Mouse (Mus musculus): ENCODE measurements around the gene Sox2. TPM values are rescaled to one million over a fixed set of nuclear protein-coding genes. Genes with fewer than 3 reads are reported as not detected.

Gene Sox2
- polyA plus RNA-seq, 1 experiment from 2014 or later: not detected

- Histone ChIP-seq H3K27ac (ENCODE audit: low read depth) (no peak overlapping the region), H3K4me3 (ENCODE audit: low read depth, low read length) (no peak overlapping the region), H3K4me1 (ENCODE audit: insufficient read depth) (peaks cover 7% of the 10 kb centered on the region; the same call in 1 of the 2 replicates), H3K36me3 (replicated peaks; ENCODE audit: insufficient read depth, low read length) (no peaks in the 10 kb centered on the region), H3K9me3 (ENCODE audit: low read length) (no peaks in the 10 kb centered on the region), H3K9ac (replicated peaks) (no peak overlapping the region), H3K27me3 (ENCODE audit: insufficient read depth, low read length) (peaks cover 91% of the 10 kb centered on the region), H3K4me2 (ENCODE audit: low read depth, low read length) (no peak overlapping the region)
- no peak for ATAC-seq
- TF ChIP-seq CTCF (IDR thresholded peaks at IDR 0.05; ENCODE audit: low read depth) (no peak), EP300 (IDR thresholded peaks at IDR 0.05; ENCODE audit: low read depth) (no peak)
- no peak for DNase-seq
- WGBS (ENCODE audit: insufficient replicate concordance): 5% methylated on average over 19 of the region's 19 CpGs
These were observed 1.9 kb upstream of the Sox2 start for GRCm38 (mm10) chr3:34648105-34648832.

DNA sequence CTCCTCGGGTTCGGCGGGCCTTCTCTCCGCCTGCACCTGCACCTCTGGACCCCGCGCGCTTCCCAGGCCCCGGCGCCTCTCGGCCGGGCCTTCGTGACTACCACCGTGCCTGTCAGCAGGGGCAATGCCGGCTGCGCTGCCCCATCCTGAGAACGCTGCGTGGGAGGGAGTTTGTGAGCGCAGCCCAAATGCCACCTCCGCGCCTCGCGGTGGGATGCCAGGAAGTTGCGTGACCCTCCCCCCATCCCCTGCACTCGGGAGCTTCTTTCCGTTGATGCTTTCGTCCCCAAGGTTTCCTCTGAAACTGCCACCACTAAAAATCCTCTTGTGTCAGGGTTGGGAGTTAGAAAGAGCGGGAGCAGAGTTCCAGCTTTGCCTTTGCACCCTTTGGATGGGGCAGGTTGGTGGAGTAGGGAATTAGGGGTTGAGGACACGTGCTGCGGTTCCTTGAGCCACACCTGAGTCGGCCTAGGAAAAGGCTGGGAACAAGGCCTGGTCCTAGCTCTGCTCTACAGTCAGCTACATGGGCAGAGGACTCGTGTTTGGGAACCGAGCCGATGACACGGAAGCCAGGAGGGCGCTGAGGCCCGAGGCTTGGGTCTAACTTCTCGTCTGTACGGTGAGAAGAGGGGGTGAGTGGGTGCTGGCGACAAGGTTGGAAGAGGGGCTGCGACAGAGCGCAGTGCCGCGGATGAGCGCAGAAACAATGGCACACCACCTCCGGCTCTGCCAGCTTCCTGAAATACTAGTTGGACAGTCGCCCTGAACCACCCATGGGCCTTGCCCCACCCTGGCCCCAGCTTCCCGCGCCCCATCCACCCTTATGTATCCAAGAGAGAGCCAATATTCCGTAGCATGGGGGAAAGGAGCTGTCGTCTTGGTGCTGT is 1.1 kb upstream of the Sox2 start:
- DNase-seq (no peak), ATAC-seq (peak; percentile 38; the same call in 1 of the 2 replicates)
- H3K9ac ChIP-seq (replicated peaks): no peak overlapping the region
- WGBS (ENCODE audit: insufficient replicate concordance): 2% methylated on average over 44 of the region's 50 CpGs
- H3K4me1 ChIP-seq (ENCODE audit: insufficient read depth): peaks cover 7% of the 10 kb centered on the region; the same call in 1 of the 2 replicates
- H3K4me2 ChIP-seq (ENCODE audit: low read depth, low read length): peak overlapping the region; percentile 52
- H3K9me3 ChIP-seq (ENCODE audit: low read length): no peaks in the 10 kb centered on the region
- no peak overlapping the region for H3K27ac ChIP-seq (ENCODE audit: low read depth)
- peaks cover 92% of the 10 kb centered on the region for H3K27me3 ChIP-seq (ENCODE audit: insufficient read depth, low read length)
- no peak for TF ChIP-seq CTCF (IDR thresholded peaks at IDR 0.05; ENCODE audit: low read depth)
- no peak for TF ChIP-seq EP300 (IDR thresholded peaks at IDR 0.05; ENCODE audit: low read depth)
- peak overlapping the region; percentile 35 for H3K4me3 ChIP-seq (ENCODE audit: low read depth, low read length)
- no peaks in the 10 kb centered on the region for H3K36me3 ChIP-seq (replicated peaks; ENCODE audit: insufficient read depth, low read length)

- H3K4me2 ChIP-seq (ENCODE audit: low read depth, low read length): peak overlapping the region; percentile 52; the same call in 1 of the 2 replicates
- WGBS (ENCODE audit: insufficient replicate concordance): 3% methylated on average over 65 of the region's 67 CpGs
- ATAC-seq (no peak), DNase-seq (peak; percentile 34)
- TF ChIP-seq CTCF (IDR thresholded peaks at IDR 0.05; ENCODE audit: low read depth) (no peak), EP300 (IDR thresholded peaks at IDR 0.05; ENCODE audit: low read depth) (no peak)
- peaks cover 93% of the 10 kb centered on the region for H3K27me3 ChIP-seq (ENCODE audit: insufficient read depth, low read length)
- no peaks in the 10 kb centered on the region for H3K36me3 ChIP-seq (replicated peaks; ENCODE audit: insufficient read depth, low read length)
- H3K4me1 ChIP-seq (ENCODE audit: insufficient read depth): peaks cover 7% of the 10 kb centered on the region; the same call in 1 of the 2 replicates
- H3K27ac ChIP-seq (ENCODE audit: low read depth): no peak overlapping the region
- H3K9me3 ChIP-seq (ENCODE audit: low read length): no peaks in the 10 kb centered on the region
- H3K9ac ChIP-seq (replicated peaks): no peak overlapping the region
- peak overlapping the region; percentile 35; the same call in 1 of the 2 replicates for H3K4me3 ChIP-seq (ENCODE audit: low read depth, low read length)
These were observed 586 bp downstream of the Sox2 start for GRCm38 (mm10) chr3:34650621-34651361.

GRCm38 (mm10) chr3:34651486-34652170 is 1.4 kb downstream of the Sox2 start:
- no peak overlapping the region for H3K27ac ChIP-seq (ENCODE audit: low read depth)
- WGBS (ENCODE audit: insufficient replicate concordance): 4% methylated on average over 26 of the region's 26 CpGs
- H3K9ac ChIP-seq (replicated peaks): no peak overlapping the region
- peaks cover 7% of the 10 kb centered on the region; the same call in 1 of the 2 replicates for H3K4me1 ChIP-seq (ENCODE audit: insufficient read depth)
- TF ChIP-seq CTCF (IDR thresholded peaks at IDR 0.05; ENCODE audit: low read depth) (no peak), EP300 (IDR thresholded peaks at IDR 0.05; ENCODE audit: low read depth) (no peak)
- no peak overlapping the region for H3K4me3 ChIP-seq (ENCODE audit: low read depth, low read length)
- H3K4me2 ChIP-seq (ENCODE audit: low read depth, low read length): no peak overlapping the region
- H3K9me3 ChIP-seq (ENCODE audit: low read length): no peaks in the 10 kb centered on the region
- peaks cover 94% of the 10 kb centered on the region for H3K27me3 ChIP-seq (ENCODE audit: insufficient read depth, low read length)
- DNase-seq: no peak
- H3K36me3 ChIP-seq (replicated peaks; ENCODE audit: insufficient read depth, low read length): no peaks in the 10 kb centered on the region
- ATAC-seq: no peak

GRCm38 (mm10) chr3:34652616-34653015 is 2.4 kb downstream of the Sox2 start:
- no peak for DNase-seq
- TF ChIP-seq EP300 (IDR thresholded peaks at IDR 0.05; ENCODE audit: low read depth) (no peak), CTCF (IDR thresholded peaks at IDR 0.05; ENCODE audit: low read depth) (no peak)
- H3K27me3 ChIP-seq (ENCODE audit: insufficient read depth, low read length): peaks cover 94% of the 10 kb centered on the region
- 3% methylated on average over 14 of the region's 14 CpGs for WGBS (ENCODE audit: insufficient replicate concordance)
- no peak overlapping the region for H3K27ac ChIP-seq (ENCODE audit: low read depth)
- H3K4me2 ChIP-seq (ENCODE audit: low read depth, low read length): no peak overlapping the region
- no peak for ATAC-seq
- H3K36me3 ChIP-seq (replicated peaks; ENCODE audit: insufficient read depth, low read length): no peaks in the 10 kb centered on the region
- no peaks in the 10 kb centered on the region for H3K9me3 ChIP-seq (ENCODE audit: low read length)
- H3K9ac ChIP-seq (replicated peaks): no peak overlapping the region
- H3K4me1 ChIP-seq (ENCODE audit: insufficient read depth): peaks cover 7% of the 10 kb centered on the region; the same call in 1 of the 2 replicates
- H3K4me3 ChIP-seq (ENCODE audit: low read depth, low read length): no peak overlapping the region
